Mouse (Mus musculus): ENCODE results near the gene Vps26a. TPM values are rescaled to one million over a fixed set of nuclear protein-coding genes. Genes with fewer than 3 reads are reported as not detected.

The Vps26a gene
- polyA plus RNA-seq, 1 experiment from 2014 or later = 55.9 TPM

DNA sequence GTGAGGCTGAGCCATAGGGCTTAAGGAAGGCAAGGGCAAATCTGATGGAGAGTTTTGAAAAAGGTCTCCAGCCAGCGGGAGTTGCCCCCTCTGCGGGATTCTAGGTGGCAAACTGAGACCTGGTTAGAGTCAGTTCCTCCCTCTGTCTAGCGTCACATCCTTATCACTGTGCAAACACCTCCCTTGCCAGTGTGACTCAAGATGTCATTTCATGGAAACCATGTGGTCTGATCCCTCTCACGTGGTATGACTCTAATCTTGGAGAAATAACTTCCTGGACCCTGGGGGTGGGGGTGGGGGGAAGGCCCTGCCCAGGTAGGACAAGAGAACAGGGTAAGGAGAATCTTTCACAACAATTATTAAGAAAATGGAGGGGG lies 73.0 kb downstream of the Vps26a start:
- no peaks in the 10 kb centered on the region for H3K36me3 ChIP-seq (ENCODE audit: control insufficient read depth, insufficient read depth, low read length)
- no peak overlapping the region for H3K4me3 ChIP-seq (ENCODE audit: low read depth, low read length)
- H3K9ac ChIP-seq (ENCODE audit: low read depth, low read length) = no peak overlapping the region
- no peaks in the 10 kb centered on the region for H3K27me3 ChIP-seq (ENCODE audit: control insufficient read depth, insufficient read depth, low read depth, low read length)
- no peaks in the 10 kb centered on the region for H3K9me3 ChIP-seq (replicated peaks; ENCODE audit: control insufficient read depth, low read length, poor library complexity, severe bottlenecking)
- H3K4me1 ChIP-seq (ENCODE audit: control insufficient read depth, insufficient read depth, low read length) = no peaks in the 10 kb centered on the region
- no peak overlapping the region for H3K27ac ChIP-seq (ENCODE audit: low read length)
- no peak for ATAC-seq
- WGBS = 51% methylated on average over 4 of the region's 4 CpGs
- H3K4me2 ChIP-seq (ENCODE audit: low read length) = no peak overlapping the region

GRCm38 (mm10) chr10:62412906-62413605 lies 73.5 kb downstream of the Vps26a start:
- Histone ChIP-seq H3K36me3 (ENCODE audit: control insufficient read depth, insufficient read depth, low read length) (no peaks in the 10 kb centered on the region), H3K4me2 (ENCODE audit: low read length) (no peak overlapping the region), H3K9me3 (replicated peaks; ENCODE audit: control insufficient read depth, low read length, poor library complexity, severe bottlenecking) (no peaks in the 10 kb centered on the region), H3K4me1 (ENCODE audit: control insufficient read depth, insufficient read depth, low read length) (no peaks in the 10 kb centered on the region), H3K27me3 (ENCODE audit: control insufficient read depth, insufficient read depth, low read depth, low read length) (no peaks in the 10 kb centered on the region), H3K27ac (ENCODE audit: low read length) (no peak overlapping the region), H3K4me3 (ENCODE audit: low read depth, low read length) (no peak overlapping the region), H3K9ac (ENCODE audit: low read depth, low read length) (no peak overlapping the region)
- ATAC-seq = no peak
- 28% methylated on average over 8 of the region's 8 CpGs for WGBS

DNA sequence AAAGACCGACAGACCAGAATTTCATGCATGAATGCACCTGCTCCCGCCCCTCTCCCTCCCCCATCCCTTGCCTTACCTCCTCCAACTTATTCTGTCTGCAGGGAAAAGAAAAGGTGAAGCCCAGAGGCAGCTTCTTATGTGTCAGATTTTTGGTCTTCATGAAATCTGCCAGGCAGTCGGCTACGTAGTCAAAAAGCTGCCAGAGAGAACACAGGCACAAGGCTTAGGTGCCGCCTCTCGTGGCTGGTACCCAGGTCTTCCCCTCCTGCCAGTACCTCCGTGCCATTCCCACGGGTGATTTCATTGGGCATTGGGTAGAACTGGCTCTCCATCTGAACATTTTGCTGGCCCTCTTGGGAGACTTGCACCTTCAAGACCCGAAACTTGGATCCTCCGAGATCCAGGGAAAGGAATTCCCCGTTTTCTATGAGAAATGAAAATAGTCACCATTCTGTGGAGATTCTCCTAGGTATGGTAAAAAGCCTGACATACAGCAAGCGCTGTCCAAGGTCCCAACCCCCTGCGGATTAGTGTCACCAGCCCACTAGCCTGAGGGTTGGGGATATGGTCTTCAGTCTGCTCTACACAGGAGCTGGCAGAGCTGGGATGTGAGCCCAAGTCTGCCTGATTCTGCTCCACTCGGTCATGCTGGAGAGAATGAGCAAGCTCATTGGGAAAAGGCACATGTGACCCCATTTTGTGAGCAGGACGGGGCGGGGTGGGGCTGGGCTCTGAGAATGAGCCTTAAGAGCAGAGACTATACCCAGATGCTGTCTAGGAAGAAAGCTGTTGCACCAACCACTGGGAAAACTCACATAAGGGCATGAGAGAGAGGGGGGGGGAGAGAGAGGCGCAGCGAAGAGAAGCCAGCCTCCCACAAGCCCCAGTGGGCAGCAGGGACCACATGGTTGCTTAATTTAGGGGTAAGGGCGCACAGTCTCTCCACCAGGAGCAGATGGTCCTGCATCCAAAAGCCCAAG lies 74.9 kb downstream of the Vps26a start:
- Histone ChIP-seq H3K27ac (ENCODE audit: low read length) (no peak overlapping the region), H3K9ac (ENCODE audit: low read depth, low read length) (0 out of 2 replicates have a peak overlapping the region, but pooled peaks have one; percentile 10)
- 69% methylated on average over 19 of the region's 19 CpGs for WGBS

DNA sequence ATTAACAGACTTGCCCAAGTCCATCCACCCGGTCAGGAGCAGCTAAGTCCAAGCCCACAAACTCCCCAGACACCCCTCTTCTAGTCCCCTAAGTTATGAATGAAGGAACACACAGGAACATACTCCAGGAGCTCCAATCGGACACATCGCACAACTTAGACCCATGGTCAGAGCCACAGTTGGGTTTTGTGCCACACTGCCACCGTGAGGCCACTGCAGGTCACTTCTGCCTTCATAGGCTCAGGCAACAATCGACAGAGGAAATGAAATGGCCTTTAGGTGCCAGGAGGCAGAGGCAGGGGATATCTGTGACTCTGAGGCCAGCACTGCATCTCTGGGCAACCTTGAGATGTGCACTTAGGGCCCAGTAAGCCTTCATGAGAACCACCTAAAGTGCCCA lies 75.7 kb downstream of the Vps26a start:
- ATAC-seq = peak; percentile 60; the same call in 1 of the 2 replicates
- H3K9me3 ChIP-seq (replicated peaks; ENCODE audit: control insufficient read depth, low read length, poor library complexity, severe bottlenecking) = no peaks in the 10 kb centered on the region
- no peak overlapping the region for H3K4me2 ChIP-seq (ENCODE audit: low read length)
- no peaks in the 10 kb centered on the region for H3K36me3 ChIP-seq (ENCODE audit: control insufficient read depth, insufficient read depth, low read length)
- no peak overlapping the region for H3K27ac ChIP-seq (ENCODE audit: low read length)
- 6% methylated on average over 5 of the region's 5 CpGs for WGBS
- no peaks in the 10 kb centered on the region for H3K27me3 ChIP-seq (ENCODE audit: control insufficient read depth, insufficient read depth, low read depth, low read length)
- no peak overlapping the region for H3K9ac ChIP-seq (ENCODE audit: low read depth, low read length)
- no peak overlapping the region for H3K4me3 ChIP-seq (ENCODE audit: low read depth, low read length)
- no peaks in the 10 kb centered on the region for H3K4me1 ChIP-seq (ENCODE audit: control insufficient read depth, insufficient read depth, low read length)

More for the DNA sequence above, 74.9 kb downstream of the Vps26a start:
- H3K9me3 ChIP-seq (replicated peaks; ENCODE audit: control insufficient read depth, low read length, poor library complexity, severe bottlenecking) = no peaks in the 10 kb centered on the region
- H3K4me3 ChIP-seq (ENCODE audit: low read depth, low read length) = no peak overlapping the region
- no peaks in the 10 kb centered on the region for H3K27me3 ChIP-seq (ENCODE audit: control insufficient read depth, insufficient read depth, low read depth, low read length)
- H3K4me1 ChIP-seq (ENCODE audit: control insufficient read depth, insufficient read depth, low read length) = no peaks in the 10 kb centered on the region
- no peak overlapping the region for H3K4me2 ChIP-seq (ENCODE audit: low read length)
- ATAC-seq = no peak
- H3K36me3 ChIP-seq (ENCODE audit: control insufficient read depth, insufficient read depth, low read length) = no peaks in the 10 kb centered on the region

Other genes with a start within 250 kb of the Vps26a start
- gene Tacr2, start 234.4 kb downstream of the Vps26a start, polyA plus RNA-seq (2015; fragmentation: Nextera tagmentation; extraction: Ambion mirVana) = not detected in 2 replicates
- gene Hk1, start 106.9 kb downstream of the Vps26a start, polyA plus RNA-seq (2015; fragmentation: Nextera tagmentation; extraction: Ambion mirVana) = 142 and 155 TPM in 2 replicates
- 0.37 and 0.51 TPM in 2 replicates for gene Hkdc1, start 64.3 kb downstream of the Vps26a start, polyA plus RNA-seq (2015; fragmentation: Nextera tagmentation; extraction: Ambion mirVana)
- gene 4930507D05Rik, start 37.3 kb downstream of the Vps26a start, polyA plus RNA-seq (2015; fragmentation: Nextera tagmentation; extraction: Ambion mirVana) = 1.2 and 1.4 TPM in 2 replicates
- gene Supv3l1, start 37.1 kb downstream of the Vps26a start, polyA plus RNA-seq (2015; fragmentation: Nextera tagmentation; extraction: Ambion mirVana) = 18.6 and 19.4 TPM in 2 replicates
- gene Srgn, start 40.6 kb upstream of the Vps26a start, polyA plus RNA-seq (2015; fragmentation: Nextera tagmentation; extraction: Ambion mirVana) = 9.4 and 9.6 TPM in 2 replicates
- gene Kif1bp, start 91.7 kb upstream of the Vps26a start, polyA plus RNA-seq (2015; fragmentation: Nextera tagmentation; extraction: Ambion mirVana) = 72.0 and 72.9 TPM in 2 replicates
- 14.2 and 14.9 TPM in 2 replicates for gene Ddx21, start 115.5 kb upstream of the Vps26a start, polyA plus RNA-seq (2015; fragmentation: Nextera tagmentation; extraction: Ambion mirVana)
- 89.4 and 96.8 TPM in 2 replicates for gene Ddx50, start 164.4 kb upstream of the Vps26a start, polyA plus RNA-seq (2015; fragmentation: Nextera tagmentation; extraction: Ambion mirVana)
- 3.5 and 5.4 TPM in 2 replicates for gene Stox1, start 239.3 kb upstream of the Vps26a start, polyA plus RNA-seq (2015; fragmentation: Nextera tagmentation; extraction: Ambion mirVana)